Mouse (Mus musculus): ENCODE measurements at regions not wholly inside any gene's neighbourhood (a gene's known extent, or its start where the extent isn't known, plus 50 kb on each side); places are given as distances from the start of the nearest gene placed in this dataset.

GRCm38 (mm10) chr15:63664877-63665276, 180.1 kb downstream of the Gsdmc2 start:
- no peak overlapping the region for H3K9ac ChIP-seq (ENCODE audit: insufficient read depth, low read depth)
- no peak for DNase-seq (ENCODE audit: extremely low read depth)
- dilution Hi-C loops (cut with MboI; ENCODE audit: extremely low pct_ligation_motif_present, extremely low pct_unique_long_range_greater_than_20kb, low sequenced_read_pairs) (no loop called here), in situ Hi-C loops (cut with MboI; ENCODE audit: low pct_ligation_motif_present, low pct_unique_long_range_greater_than_20kb, low sequenced_read_pairs) (no loop called here)
- H3K4me3 ChIP-seq (replicated peaks in 1 of 3; ENCODE audit: low read depth in 2 of 3, low read length in 2 of 3, poor library complexity in 1 of 3): no peak overlapping the region
- H3K9me3 ChIP-seq (replicated peaks; ENCODE audit: low read length): no peaks in the 10 kb centered on the region
- H3K79me2 ChIP-seq (replicated peaks; ENCODE audit: control insufficient read depth, extremely low read depth, insufficient read depth, poor library complexity, severe bottlenecking): no peaks in the 10 kb centered on the region
- H3K27me3 ChIP-seq (replicated peaks): no peaks in the 10 kb centered on the region
- no peak for TF ChIP-seq CHD2 (IDR thresholded peaks at IDR 0.05; ENCODE audit: low read length)
- TF ChIP-seq CTCF (conservative IDR thresholded peaks at IDR 0.05 in 1 of 2, IDR thresholded peaks at IDR 0.05 in 1 of 2; ENCODE audit: low read depth in 2 of 2, low read length in 2 of 2): no peak
- no peak overlapping the region for H3K4me2 ChIP-seq (ENCODE audit: insufficient read depth, low read depth, poor library complexity, severe bottlenecking)
- no peaks in the 10 kb centered on the region for H3K36me3 ChIP-seq (replicated peaks in 1 of 2; ENCODE audit: control insufficient read depth in 1 of 2, insufficient read depth in 1 of 2, low read length in 1 of 2)
- H3K4me1 ChIP-seq (ENCODE audit: control insufficient read depth in 1 of 2, insufficient read depth in 2 of 2): peaks cover 0 to 14% of the 10 kb centered on the region in 2 experiments; a peak in 2 of 4 replicates
- H3K27ac ChIP-seq (ENCODE audit: insufficient read depth, low read depth): no peak overlapping the region

GRCm38 (mm10) chr15:63662183-63662582, 182.8 kb downstream of the Gsdmc2 start:
- Histone ChIP-seq H3K4me2 (ENCODE audit: insufficient read depth, low read depth, poor library complexity, severe bottlenecking) (no peak overlapping the region), H3K4me1 (ENCODE audit: control insufficient read depth in 1 of 2, insufficient read depth in 2 of 2) (peaks cover 0 to 22% of the 10 kb centered on the region in 2 experiments; a peak in 2 of 4 replicates), H3K27ac (ENCODE audit: insufficient read depth, low read depth) (no peak overlapping the region), H3K9me3 (replicated peaks; ENCODE audit: low read length) (no peaks in the 10 kb centered on the region), H3K79me2 (replicated peaks; ENCODE audit: control insufficient read depth, extremely low read depth, insufficient read depth, poor library complexity, severe bottlenecking) (no peaks in the 10 kb centered on the region), H3K4me3 (replicated peaks in 1 of 3; ENCODE audit: low read depth in 2 of 3, low read length in 2 of 3, poor library complexity in 1 of 3) (no peak overlapping the region), H3K36me3 (replicated peaks in 1 of 2; ENCODE audit: control insufficient read depth in 1 of 2, insufficient read depth in 1 of 2, low read length in 1 of 2) (no peaks in the 10 kb centered on the region), H3K9ac (ENCODE audit: insufficient read depth, low read depth) (no peak overlapping the region), H3K27me3 (replicated peaks) (no peaks in the 10 kb centered on the region)
- dilution Hi-C loops (cut with MboI; ENCODE audit: extremely low pct_ligation_motif_present, extremely low pct_unique_long_range_greater_than_20kb, low sequenced_read_pairs) (no loop called here), in situ Hi-C loops (cut with MboI; ENCODE audit: low pct_ligation_motif_present, low pct_unique_long_range_greater_than_20kb, low sequenced_read_pairs) (no loop called here)
- no peak for DNase-seq (ENCODE audit: extremely low read depth)
- no peak for TF ChIP-seq JUN (IDR thresholded peaks at IDR 0.05; ENCODE audit: insufficient read depth, low read depth, low read length)
- TF ChIP-seq ZC3H11A (IDR thresholded peaks at IDR 0.05; ENCODE audit: low read depth, low read length): no peak
- no peak for TF ChIP-seq BHLHE40 (IDR thresholded peaks at IDR 0.05; ENCODE audit: low read depth, low read length)
- TF ChIP-seq RAD21 (IDR thresholded peaks at IDR 0.05; ENCODE audit: low read depth, low read length): no peak
- TF ChIP-seq IRF4 (IDR thresholded peaks at IDR 0.05; ENCODE audit: low read depth, low read length): no peak
- TF ChIP-seq MXI1 (IDR thresholded peaks at IDR 0.05; ENCODE audit: low read depth, low read length): no peak
- no peak for TF ChIP-seq MAX (IDR thresholded peaks at IDR 0.05; ENCODE audit: low read length)
- TF ChIP-seq ETS1 (conservative IDR thresholded peaks at IDR 0.05; ENCODE audit: low read depth, low read length): no peak
- no peak for TF ChIP-seq PAX5 (IDR thresholded peaks at IDR 0.05; ENCODE audit: low read length)
- no peak for TF ChIP-seq EP300 (IDR thresholded peaks at IDR 0.05; ENCODE audit: low read length)
- no peak for TF ChIP-seq NELFE (IDR thresholded peaks at IDR 0.05; ENCODE audit: low read depth, low read length)
- no peak for TF ChIP-seq SMC3 (IDR thresholded peaks at IDR 0.05; ENCODE audit: low read depth, low read length)
- TF ChIP-seq RCOR1 (conservative IDR thresholded peaks at IDR 0.05; ENCODE audit: low read depth, low read length): no peak
- TF ChIP-seq POLR2A (IDR thresholded peaks at IDR 0.05; ENCODE audit: low read depth, low read length): no peak
- no peak for TF ChIP-seq TBP (conservative IDR thresholded peaks at IDR 0.05; ENCODE audit: low read depth, low read length)
- no peak for TF ChIP-seq HCFC1 (IDR thresholded peaks at IDR 0.05; ENCODE audit: low read depth, low read length)
- TF ChIP-seq SIN3A (IDR thresholded peaks at IDR 0.05; ENCODE audit: low read length): no peak
